Mouse (Mus musculus) stomach, postnatal 0 days (tissue): ENCODE measurements at regions not wholly inside any gene's neighbourhood (a gene's known extent, or its start where the extent isn't known, plus 50 kb on each side); places are given as distances from the start of the nearest gene placed in this dataset.

Source experiments
- ATAC-seq: fragments of 200-750 bp; cut with Nextera tagmentation; 2 replicates; pipeline ENCODE4 v1.8.0; 2017; ENCODE audit not compliant: low FRiP score, low TSS enrichment
- DNase-seq: peaks from one replicate; pipeline ENCODE4 v3.0.0-alpha.2; 2016; ENCODE audit warnings: low spot score
- H3K27ac ChIP-seq: fragments of 300-500 bp; sonication (generic); replicated peaks from 2 replicates; pipeline ENCODE4 v1.5.1; 2014; ENCODE audit warnings: mild to moderate bottlenecking, control low read depth
- H3K27me3 ChIP-seq: fragments of 300-500 bp; sonication (generic); 2 replicates; pipeline ENCODE4 v1.6.1; 2014; ENCODE audit warnings: low read length; ENCODE audit not compliant: control insufficient read depth, insufficient read depth
- H3K36me3 ChIP-seq: fragments of 300-500 bp; sonication (generic); 2 replicates; pipeline ENCODE4 v1.6.1; 2014; ENCODE audit warnings: low read length, mixed read lengths; ENCODE audit not compliant: control insufficient read depth, insufficient read depth
- H3K4me1 ChIP-seq: fragments of 300-500 bp; sonication (generic); replicated peaks from 2 replicates; pipeline ENCODE4 v1.6.1; 2014; ENCODE audit warnings: antibody characterized with exemption; ENCODE audit not compliant: control insufficient read depth, insufficient read depth
- H3K4me2 ChIP-seq: fragments of 300-500 bp; sonication (generic); replicated peaks from 2 replicates; pipeline ENCODE4 v1.6.1; 2014; ENCODE audit warnings: low read depth, mild to moderate bottlenecking, control low read depth, moderate library complexity
- H3K4me3 ChIP-seq: fragments of 300-500 bp; sonication (generic); 2 replicates; pipeline ENCODE4 v1.5.1; 2014; ENCODE audit warnings: low read depth, low read length, control low read depth
- H3K9ac ChIP-seq: fragments of 300-500 bp; sonication (generic); 2 replicates; pipeline ENCODE4 v1.6.1; 2014; ENCODE audit warnings: mild to moderate bottlenecking, low read length, control low read depth, mixed read lengths
- H3K9me3 ChIP-seq: fragments of 300-500 bp; sonication (generic); 2 replicates; pipeline ENCODE4 v1.6.1; 2016; ENCODE audit warnings: low read length; ENCODE audit not compliant: control insufficient read depth
- CTCF ChIP-seq: IDR thresholded peaks from 2 replicates; pipeline ENCODE4 v1.5.1; 2016; ENCODE audit warnings: antibody characterized with exemption, low read depth, mild to moderate bottlenecking, moderate library complexity
- EP300 ChIP-seq: optimal IDR thresholded peaks from 2 replicates; pipeline ENCODE3; 2016; ENCODE audit warnings: antibody characterized with exemption
- WGBS: fragments of 180-500 bp; shearing (Covaris S2); extraction: QIAGEN DNeasy Blood & Tissue Kit; methylation state at CpG from one replicate; pipeline ENCODE4 v1.1.7; 2014; 5-methylcytosine and 5-hydroxymethylcytosine counted together

DNA sequence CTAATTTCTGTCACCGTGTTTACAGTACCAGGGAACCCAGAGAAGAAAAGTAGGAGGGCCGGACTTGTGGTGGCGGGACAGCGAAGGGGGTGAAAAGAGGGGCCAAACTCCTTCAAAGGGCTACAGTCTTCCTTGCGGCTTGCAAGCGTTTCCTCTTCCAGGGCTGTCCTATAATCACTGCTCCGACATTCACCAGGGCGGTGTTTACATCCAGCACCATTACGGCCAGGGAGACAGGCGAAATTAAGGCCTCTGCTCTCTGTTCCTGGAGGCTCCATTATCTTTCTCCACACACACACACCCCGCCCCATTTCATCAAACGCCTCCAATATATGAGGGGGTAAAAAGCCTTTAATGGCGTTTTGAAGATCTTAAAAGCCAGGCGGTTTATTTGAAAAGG is 162.8 kb upstream of the Tbx3 start:
- DNase-seq: no peak
- H3K4me1 ChIP-seq: no peaks in the 10 kb centered on the region
- no peaks in the 10 kb centered on the region for H3K36me3 ChIP-seq
- H3K9me3 ChIP-seq: no peaks in the 10 kb centered on the region
- no peak overlapping the region for H3K27ac ChIP-seq
- no peak for ATAC-seq
- TF ChIP-seq EP300 (no peak), CTCF (no peak)
- 41% methylated on average over 14 of the region's 14 CpGs for WGBS
- H3K27me3 ChIP-seq: no peaks in the 10 kb centered on the region
- no peak overlapping the region for H3K4me3 ChIP-seq
- H3K4me2 ChIP-seq: no peak overlapping the region
- H3K9ac ChIP-seq: no peak overlapping the region

GRCm38 (mm10) chr5:119518506-119519252 is 151.8 kb upstream of the Tbx3 start:
- ATAC-seq (no peak), DNase-seq (no peak)
- TF ChIP-seq CTCF (no peak), EP300 (no peak)
- H3K27me3 ChIP-seq: no peaks in the 10 kb centered on the region
- no peaks in the 10 kb centered on the region for H3K4me1 ChIP-seq
- H3K9ac ChIP-seq: no peak overlapping the region
- no peaks in the 10 kb centered on the region for H3K36me3 ChIP-seq
- no peak overlapping the region for H3K4me3 ChIP-seq
- 61% methylated on average over 19 of the region's 19 CpGs for WGBS
- H3K27ac ChIP-seq: no peak overlapping the region
- H3K9me3 ChIP-seq: no peaks in the 10 kb centered on the region
- no peak overlapping the region for H3K4me2 ChIP-seq

GRCm38 (mm10) chr5:119524171-119524570 is 146.3 kb upstream of the Tbx3 start:
- WGBS: 38% methylated on average over 4 of the region's 4 CpGs
- no peak for ATAC-seq
- no peak overlapping the region for H3K9ac ChIP-seq
- no peaks in the 10 kb centered on the region for H3K36me3 ChIP-seq
- no peak overlapping the region for H3K27ac ChIP-seq
- H3K9me3 ChIP-seq: no peaks in the 10 kb centered on the region
- H3K27me3 ChIP-seq: no peaks in the 10 kb centered on the region
- H3K4me1 ChIP-seq: no peaks in the 10 kb centered on the region
- H3K4me3 ChIP-seq: no peak overlapping the region
- H3K4me2 ChIP-seq: no peak overlapping the region
- TF ChIP-seq CTCF: no peak
- TF ChIP-seq EP300: no peak
- no peak for DNase-seq

DNA sequence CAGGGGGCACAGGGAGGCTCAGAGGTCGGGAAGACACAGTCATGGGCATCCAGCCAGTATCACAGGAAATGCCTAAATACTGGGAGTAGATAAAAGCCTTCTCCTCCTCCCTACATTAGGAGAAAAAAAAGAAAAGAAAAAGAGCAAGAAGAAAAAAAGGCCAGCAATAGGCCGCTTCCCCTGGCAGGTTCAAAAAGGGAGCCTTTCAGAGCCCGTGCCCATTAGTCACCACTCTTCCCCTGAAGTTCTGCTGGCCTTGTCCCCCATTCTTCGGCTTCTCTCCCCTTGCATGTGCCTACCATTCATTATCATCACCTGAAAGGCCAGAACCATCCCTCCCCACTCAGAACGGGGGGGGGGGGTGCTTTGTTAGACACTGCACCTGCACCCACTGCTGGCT is 144.5 kb upstream of the Tbx3 start:
- 54% methylated on average over 5 of the region's 5 CpGs for WGBS
- no peak for ATAC-seq
- no peak overlapping the region for H3K4me3 ChIP-seq
- no peaks in the 10 kb centered on the region for H3K4me1 ChIP-seq
- no peaks in the 10 kb centered on the region for H3K27me3 ChIP-seq
- H3K4me2 ChIP-seq: no peak overlapping the region
- TF ChIP-seq EP300: no peak
- TF ChIP-seq CTCF: no peak
- H3K36me3 ChIP-seq: no peaks in the 10 kb centered on the region
- no peak for DNase-seq
- H3K9me3 ChIP-seq: no peaks in the 10 kb centered on the region
- H3K27ac ChIP-seq: no peak overlapping the region
- H3K9ac ChIP-seq: no peak overlapping the region

DNA sequence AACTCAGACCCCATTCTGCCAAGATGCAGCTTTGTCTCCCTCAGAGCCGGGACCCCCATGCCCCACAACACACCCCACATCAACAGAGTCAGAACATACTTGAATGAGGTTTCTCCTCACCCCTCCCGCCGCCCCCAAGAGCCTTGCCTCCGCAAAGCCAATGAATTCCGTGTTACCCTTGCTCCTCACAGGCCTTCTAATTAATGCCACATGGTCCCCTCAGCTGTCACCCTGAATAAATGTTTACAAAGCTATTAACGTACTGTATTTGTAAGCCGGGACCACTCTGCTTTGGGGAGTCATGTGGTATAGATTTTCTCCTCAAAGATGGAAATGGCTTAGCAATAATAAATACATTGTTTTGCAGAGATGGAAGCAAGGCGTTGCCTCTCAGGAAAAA is 140.5 kb upstream of the Tbx3 start:
- H3K4me1 ChIP-seq: no peaks in the 10 kb centered on the region
- H3K4me3 ChIP-seq: no peak overlapping the region
- H3K36me3 ChIP-seq: no peaks in the 10 kb centered on the region
- no peaks in the 10 kb centered on the region for H3K27me3 ChIP-seq
- no peak for ATAC-seq
- no peak overlapping the region for H3K27ac ChIP-seq
- no peaks in the 10 kb centered on the region for H3K9me3 ChIP-seq
- no peak for TF ChIP-seq EP300
- TF ChIP-seq CTCF: no peak
- no peak overlapping the region for H3K4me2 ChIP-seq
- 35% methylated on average over 8 of the region's 8 CpGs for WGBS
- H3K9ac ChIP-seq: no peak overlapping the region
- DNase-seq: no peak

DNA sequence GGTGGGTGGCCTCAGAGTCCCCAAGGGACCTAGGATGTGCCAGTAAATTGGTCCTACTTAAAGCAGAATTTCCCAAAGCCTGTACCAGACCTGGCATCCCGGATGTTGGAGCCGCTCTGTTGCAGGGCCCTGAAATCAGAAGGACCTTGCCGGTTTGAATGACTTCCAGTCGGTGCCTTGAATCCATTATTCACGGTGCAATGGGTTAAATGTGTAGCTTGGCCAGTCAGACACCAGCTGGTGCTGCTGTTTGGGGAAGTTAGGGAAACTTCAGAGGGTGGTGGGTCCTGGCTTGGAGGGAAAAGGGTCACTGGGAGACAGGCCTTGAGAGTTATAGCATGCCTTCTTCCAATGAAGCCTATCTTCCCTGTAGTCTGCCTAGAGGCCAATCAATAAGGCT is 135.5 kb upstream of the Tbx3 start:
- Histone ChIP-seq H3K9ac (no peak overlapping the region), H3K36me3 (no peaks in the 10 kb centered on the region), H3K27ac (no peak overlapping the region), H3K4me1 (no peaks in the 10 kb centered on the region), H3K4me3 (no peak overlapping the region), H3K27me3 (no peaks in the 10 kb centered on the region), H3K4me2 (no peak overlapping the region), H3K9me3 (no peaks in the 10 kb centered on the region)
- DNase-seq (no peak), ATAC-seq (no peak)
- no peak for TF ChIP-seq EP300
- no peak for TF ChIP-seq CTCF
- 83% methylated on average over 5 of the region's 5 CpGs for WGBS
